Mouse (Mus musculus): ENCODE results near the gene Cux2. TPM values are rescaled to one million over a fixed set of nuclear protein-coding genes. Genes with fewer than 3 reads are reported as not detected.

Gene Cux2
- total RNA-seq, 2 experiments from 2014 or later: 0.17 TPM; not detected in 1

DNA sequence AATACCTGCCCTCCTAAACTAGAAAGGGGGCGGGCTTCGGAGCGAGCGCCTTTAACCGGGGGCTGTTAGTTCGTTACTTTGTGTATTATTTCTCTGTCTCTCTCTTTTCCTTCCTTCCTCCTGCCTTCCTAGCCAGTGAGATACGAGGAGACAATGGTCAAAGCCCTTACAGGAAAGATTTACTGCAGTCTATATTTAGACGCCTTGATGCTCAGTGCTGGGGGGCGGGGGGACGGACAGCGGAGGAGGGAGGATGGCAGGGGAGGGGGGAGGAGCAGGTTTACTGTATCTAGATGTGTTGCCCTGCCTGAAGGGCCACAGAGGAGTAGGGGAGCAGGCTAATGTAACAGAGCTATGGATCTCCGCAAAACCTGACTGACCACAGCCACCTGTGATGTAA, 12.6 kb upstream of the Cux2 start:
- no peak for ATAC-seq (replicated peaks; ENCODE audit: low FRiP score, poor library complexity, severe bottlenecking)

GRCm38 (mm10) chr5:122060767-122061333, 10.9 kb upstream of the Cux2 start:
- no peak for ATAC-seq (replicated peaks; ENCODE audit: low FRiP score, poor library complexity, severe bottlenecking)

GRCm38 (mm10) chr5:122059060-122060017, 9.4 kb upstream of the Cux2 start:
- no peak for ATAC-seq (replicated peaks; ENCODE audit: low FRiP score, poor library complexity, severe bottlenecking)

DNA sequence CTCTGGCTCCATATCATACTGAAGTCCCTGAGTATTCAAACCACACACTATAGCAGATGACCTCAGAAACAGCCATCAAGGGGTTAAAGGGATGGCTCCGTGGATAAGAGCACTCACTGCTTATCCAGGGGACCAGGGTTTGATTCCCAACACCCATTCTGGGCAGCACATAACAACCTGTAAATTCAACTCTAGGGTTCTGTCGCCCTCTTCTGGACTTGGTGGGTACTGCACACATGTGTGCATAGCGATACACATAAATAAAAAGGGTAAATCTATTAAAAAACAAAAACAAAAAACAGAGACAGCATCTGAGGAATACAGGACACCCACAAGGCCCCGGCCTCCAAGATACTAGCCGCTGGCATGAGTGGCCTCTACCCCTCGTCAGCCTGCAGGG, 7.7 kb upstream of the Cux2 start:
- ATAC-seq (replicated peaks; ENCODE audit: low FRiP score, poor library complexity, severe bottlenecking): 0 out of 2 replicates have a peak, but pooled peaks have one; percentile 24

DNA sequence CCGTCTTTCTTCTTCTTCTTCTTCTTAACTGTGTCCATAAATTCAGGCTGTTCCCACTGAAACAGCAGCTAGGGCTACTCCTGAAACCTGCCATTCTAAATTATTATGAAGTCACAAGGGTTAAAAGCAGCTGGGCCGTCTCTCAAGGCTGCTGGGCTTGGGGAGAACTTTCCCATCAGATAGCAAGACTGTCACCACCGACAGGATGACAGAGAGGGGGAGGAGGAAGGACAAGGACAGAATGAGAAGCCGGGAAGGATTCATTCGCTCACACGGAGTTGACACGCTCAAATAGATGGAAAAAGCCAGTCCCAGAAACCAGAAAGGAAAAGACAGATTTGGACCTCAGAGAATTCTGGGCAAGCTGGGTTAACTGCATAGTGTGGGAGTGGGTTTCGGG, 6.7 kb upstream of the Cux2 start:
- ATAC-seq (replicated peaks; ENCODE audit: low FRiP score, poor library complexity, severe bottlenecking): no peak

DNA sequence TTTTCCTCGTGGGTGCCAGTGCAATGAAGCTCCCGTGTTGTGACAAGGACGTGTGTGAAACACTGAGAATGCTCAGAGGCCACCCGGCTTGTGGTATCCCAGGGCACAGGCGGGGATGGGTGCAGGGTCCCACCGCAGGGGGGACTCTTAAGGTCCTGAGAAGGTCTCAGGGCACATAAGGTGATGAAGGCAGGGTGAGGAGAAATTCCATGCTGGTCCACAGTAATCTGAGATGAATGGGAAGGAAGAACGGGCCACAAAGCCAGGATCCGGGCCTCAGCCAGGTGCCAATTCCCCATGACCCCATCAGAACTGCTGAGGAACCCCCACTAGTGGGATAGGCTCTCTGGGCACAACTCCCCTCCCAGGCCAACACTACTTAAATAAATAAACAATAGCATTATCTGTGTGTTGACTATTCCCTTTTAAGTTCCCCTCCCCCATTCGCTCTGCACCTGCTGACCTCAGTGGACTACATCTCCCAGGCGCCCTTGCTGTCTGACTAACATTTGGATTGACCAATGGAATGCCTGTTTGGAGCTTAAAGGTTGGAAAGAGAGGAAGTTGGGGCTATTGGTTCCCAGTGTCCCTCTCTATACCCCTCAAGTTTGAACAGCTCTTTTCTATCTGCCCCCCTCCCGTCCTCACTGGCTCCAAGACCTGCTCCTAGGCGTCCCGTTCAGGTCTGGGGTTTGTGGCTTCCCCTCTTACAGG, 4.4 kb upstream of the Cux2 start:
- ATAC-seq (replicated peaks; ENCODE audit: low FRiP score, poor library complexity, severe bottlenecking): no peak

GRCm38 (mm10) chr5:122053587-122053986, 3.7 kb upstream of the Cux2 start:
- ATAC-seq (replicated peaks; ENCODE audit: low FRiP score, poor library complexity, severe bottlenecking): no peak

GRCm38 (mm10) chr5:122050832-122051105, 867 bp upstream of the Cux2 start:
- no peak for ATAC-seq (replicated peaks; ENCODE audit: low FRiP score, poor library complexity, severe bottlenecking)

DNA sequence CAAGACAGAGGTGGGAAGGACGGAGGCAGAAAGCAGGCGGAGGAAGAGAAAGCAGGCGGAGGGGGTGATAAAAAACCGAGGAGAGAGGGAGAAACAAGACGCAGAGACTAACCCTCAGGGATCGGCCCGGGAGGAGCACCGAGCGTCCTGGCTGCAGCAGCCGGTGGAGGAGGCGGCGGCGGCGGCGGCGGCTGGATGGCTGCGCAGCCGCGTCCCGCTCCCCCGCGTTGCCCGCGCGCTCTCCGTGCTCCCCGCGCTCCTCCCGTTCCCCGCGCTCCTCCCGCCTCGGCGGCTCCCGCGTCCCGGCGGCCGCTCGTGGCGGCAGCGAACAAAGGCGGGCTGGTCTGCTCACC, 262 bp downstream of the Cux2 start:
- no peak for ATAC-seq (replicated peaks; ENCODE audit: low FRiP score, poor library complexity, severe bottlenecking)

DNA sequence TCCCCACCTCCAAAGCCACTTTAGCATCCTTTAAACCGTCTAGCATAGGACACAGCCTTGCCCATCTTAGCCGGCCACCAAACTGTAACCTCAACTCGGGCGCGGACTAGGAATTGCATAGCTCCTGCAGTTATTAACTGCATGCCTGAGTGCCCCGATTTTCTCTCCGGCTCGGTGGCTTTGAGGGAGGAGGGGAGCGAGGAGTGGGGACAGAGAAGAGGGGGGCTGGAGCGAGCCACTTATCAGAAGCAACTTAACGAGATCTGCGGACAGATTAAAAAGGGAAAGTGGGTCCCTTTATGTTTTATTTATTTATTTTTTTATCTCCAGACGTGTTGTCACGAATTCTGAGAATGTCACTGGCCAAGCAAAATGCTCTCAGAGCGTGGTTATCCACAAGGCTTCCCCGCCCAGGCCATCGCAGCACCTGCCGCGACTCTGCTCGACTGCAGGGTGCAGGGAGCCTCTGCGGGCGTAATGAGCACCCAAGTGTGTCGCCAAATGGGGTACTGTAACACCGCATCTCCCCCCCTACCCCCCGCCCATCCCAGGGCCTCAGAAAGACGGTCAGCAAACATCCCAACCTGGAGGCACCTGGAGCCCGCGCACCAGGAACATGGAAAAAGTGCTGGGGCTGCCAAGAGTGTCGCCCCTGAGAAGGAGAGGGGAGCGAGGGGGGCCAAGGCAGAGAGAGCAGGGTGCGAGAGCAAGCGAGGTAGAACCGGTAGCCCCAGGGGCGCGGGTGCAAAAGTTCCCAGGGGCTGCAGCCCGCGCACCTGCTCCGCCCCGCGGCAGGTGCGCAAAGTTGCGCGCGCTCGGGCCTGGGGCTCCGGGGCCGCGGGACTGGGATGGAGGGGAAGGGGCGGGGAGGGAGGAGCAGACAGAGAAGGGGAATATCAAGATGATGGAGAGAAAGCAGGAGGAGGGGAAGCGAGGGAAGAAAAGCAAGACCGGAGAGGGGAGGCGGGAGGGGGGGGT, 927 bp downstream of the Cux2 start:
- ATAC-seq (replicated peaks; ENCODE audit: low FRiP score, poor library complexity, severe bottlenecking): no peak

GRCm38 (mm10) chr5:122048252-122048651, 1.6 kb downstream of the Cux2 start:
- no peak for ATAC-seq (replicated peaks; ENCODE audit: low FRiP score, poor library complexity, severe bottlenecking)

GRCm38 (mm10) chr5:122047791-122048190, 2.1 kb downstream of the Cux2 start:
- no peak for ATAC-seq (replicated peaks; ENCODE audit: low FRiP score, poor library complexity, severe bottlenecking)

GRCm38 (mm10) chr5:122043567-122043966, 6.3 kb downstream of the Cux2 start:
- ATAC-seq (replicated peaks; ENCODE audit: low FRiP score, poor library complexity, severe bottlenecking): no peak

DNA sequence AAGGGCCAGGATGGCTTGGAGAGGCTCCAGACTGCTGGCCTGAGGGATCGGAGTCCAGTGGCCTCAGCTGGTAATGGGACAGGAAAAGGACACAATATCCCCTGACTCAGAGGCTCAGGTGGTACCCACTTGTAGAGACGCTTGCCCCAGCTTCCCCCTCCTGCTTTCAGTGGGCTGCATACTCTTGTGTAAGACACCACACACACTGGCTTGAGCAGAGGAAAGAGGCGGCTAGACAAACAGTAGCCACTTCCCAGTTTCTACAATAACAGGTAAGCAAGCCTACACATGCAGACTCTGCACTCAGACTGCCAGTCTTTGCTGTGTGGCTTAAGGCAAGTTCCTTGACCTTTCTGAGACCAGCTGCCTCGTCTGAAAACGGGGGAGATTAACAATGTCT, 14.6 kb downstream of the Cux2 start:
- no peak for ATAC-seq (replicated peaks; ENCODE audit: low FRiP score, poor library complexity, severe bottlenecking)

GRCm38 (mm10) chr5:122033167-122033478, 16.8 kb downstream of the Cux2 start:
- no peak for ATAC-seq (replicated peaks; ENCODE audit: low FRiP score, poor library complexity, severe bottlenecking)

GRCm38 (mm10) chr5:122032471-122033166, 17.3 kb downstream of the Cux2 start:
- ATAC-seq (replicated peaks; ENCODE audit: low FRiP score, poor library complexity, severe bottlenecking): no peak

- no peak for ATAC-seq (replicated peaks; ENCODE audit: low FRiP score, poor library complexity, severe bottlenecking)
These were observed 18.8 kb downstream of the Cux2 start for GRCm38 (mm10) chr5:122031146-122031545.

DNA sequence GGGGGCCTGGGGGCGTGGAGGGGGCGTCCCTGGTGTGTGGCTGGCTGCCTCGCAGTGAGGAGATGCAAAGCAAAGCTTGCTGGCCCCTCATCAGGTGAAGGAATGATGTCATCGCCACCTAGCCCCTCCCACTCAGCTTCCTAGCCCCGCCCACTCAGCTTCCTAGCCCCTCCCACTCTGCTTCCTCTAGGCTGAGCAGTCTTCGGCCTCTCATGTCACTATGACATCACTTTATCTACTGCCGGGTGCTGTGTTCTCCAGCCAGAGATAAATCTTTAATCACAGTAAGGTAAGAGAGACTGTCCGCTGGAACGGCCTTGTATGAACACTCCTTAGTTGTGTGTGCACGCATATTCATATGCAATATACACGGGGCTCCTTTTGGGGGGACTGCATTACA, 19.3 kb downstream of the Cux2 start:
- ATAC-seq (replicated peaks; ENCODE audit: low FRiP score, poor library complexity, severe bottlenecking): no peak

- no peak for ATAC-seq (replicated peaks; ENCODE audit: low FRiP score, poor library complexity, severe bottlenecking)
These were observed 23.1 kb downstream of the Cux2 start for GRCm38 (mm10) chr5:122026771-122027170.

Measured in erythroblast, adult 5-6 weeks (primary cell).